Mouse (Mus musculus) limb, embryonic 13.5 days (tissue): ENCODE measurements around the gene Slc17a5. TPM values are rescaled to one million over a fixed set of nuclear protein-coding genes. Genes with fewer than 3 reads are reported as not detected.
"Not testable (repeated sequence)": the region's sequence is repeated elsewhere in the genome, so short reads cannot be mapped to it uniquely, and the experiment has no call there.

Experiments
- ATAC-seq: fragments of 200-750 bp; cut with Nextera tagmentation; 2 replicates; pipeline ENCODE4 v1.8.0; 2017; ENCODE audit warnings: low read depth, moderate number of reproducible peaks, moderate TSS enrichment; ENCODE audit not compliant: low FRiP score
- H3K27ac ChIP-seq: fragments of 300-500 bp; sonication (generic); 2 replicates; pipeline ENCODE4 v1.5.1; 2015; ENCODE audit warnings: inconsistent platforms, mild to moderate bottlenecking, moderate library complexity
- H3K27me3 ChIP-seq: fragments of 300-500 bp; sonication (generic); 2 replicates; pipeline ENCODE4 v1.6.1; 2015; ENCODE audit warnings: mild to moderate bottlenecking, inconsistent platforms
- H3K36me3 ChIP-seq: fragments of 300-500 bp; sonication (generic); 2 replicates; pipeline ENCODE4 v1.6.1; 2015; ENCODE audit warnings: inconsistent platforms, mild to moderate bottlenecking, moderate library complexity
- H3K4me1 ChIP-seq: fragments of 300-500 bp; sonication (generic); 2 replicates; pipeline ENCODE4 v1.6.1; 2015; ENCODE audit warnings: inconsistent platforms
- H3K4me2 ChIP-seq: fragments of 300-500 bp; sonication (generic); replicated peaks from 2 replicates; pipeline ENCODE4 v1.6.1; 2015; ENCODE audit warnings: inconsistent platforms, mild to moderate bottlenecking, moderate library complexity
- H3K4me3 ChIP-seq: fragments of 300-500 bp; sonication (generic); 2 replicates; pipeline ENCODE4 v1.5.1; 2015; ENCODE audit warnings: moderate library complexity, mild to moderate bottlenecking, inconsistent platforms
- H3K9ac ChIP-seq: fragments of 300-500 bp; sonication (generic); 2 replicates; pipeline ENCODE4 v1.6.1; 2015; ENCODE audit warnings: mild to moderate bottlenecking, inconsistent platforms
- H3K9me3 ChIP-seq: fragments of 300-500 bp; sonication (generic); 2 replicates; pipeline ENCODE4 v1.6.1; 2016; ENCODE audit warnings: inconsistent platforms
- WGBS: fragments of 180-500 bp; shearing (Covaris S2); methylation state at CpG from one replicate; pipeline ENCODE4 v1.1.7; 2015; 5-methylcytosine and 5-hydroxymethylcytosine counted together
- polyA plus RNA-seq: library from polyadenylated mRNA; unstranded; fragments of >200 nt; fragmentation: Nextera tagmentation; extraction: Ambion mirVana; gene quantifications from 2 replicates; pipeline ENCODE4 v1.2.1, GENCODE M21; 2015

The Slc17a5 gene
- polyA plus RNA-seq, 1 experiment from 2014 or later, result 20.3 TPM

DNA sequence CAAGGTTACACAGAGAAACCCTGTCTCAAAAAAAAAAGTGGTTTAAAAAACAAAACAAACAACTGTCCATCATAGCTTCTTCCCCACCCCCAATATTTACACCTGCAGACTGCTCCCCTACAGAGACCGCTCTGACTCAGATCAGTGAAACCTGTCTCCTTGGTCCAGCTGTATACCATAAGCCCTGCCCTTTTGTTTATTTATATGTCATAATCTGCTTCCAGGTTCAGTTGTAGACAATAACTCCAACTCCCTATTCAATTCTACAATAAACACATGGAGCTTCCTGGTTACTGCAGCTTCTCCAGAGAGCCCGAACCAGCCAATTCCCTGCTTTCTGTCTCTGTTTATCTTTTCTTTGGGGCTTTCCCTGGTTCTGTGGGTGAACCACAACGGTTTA, 96.7 kb downstream of the Slc17a5 start:
- no peak for ATAC-seq

DNA sequence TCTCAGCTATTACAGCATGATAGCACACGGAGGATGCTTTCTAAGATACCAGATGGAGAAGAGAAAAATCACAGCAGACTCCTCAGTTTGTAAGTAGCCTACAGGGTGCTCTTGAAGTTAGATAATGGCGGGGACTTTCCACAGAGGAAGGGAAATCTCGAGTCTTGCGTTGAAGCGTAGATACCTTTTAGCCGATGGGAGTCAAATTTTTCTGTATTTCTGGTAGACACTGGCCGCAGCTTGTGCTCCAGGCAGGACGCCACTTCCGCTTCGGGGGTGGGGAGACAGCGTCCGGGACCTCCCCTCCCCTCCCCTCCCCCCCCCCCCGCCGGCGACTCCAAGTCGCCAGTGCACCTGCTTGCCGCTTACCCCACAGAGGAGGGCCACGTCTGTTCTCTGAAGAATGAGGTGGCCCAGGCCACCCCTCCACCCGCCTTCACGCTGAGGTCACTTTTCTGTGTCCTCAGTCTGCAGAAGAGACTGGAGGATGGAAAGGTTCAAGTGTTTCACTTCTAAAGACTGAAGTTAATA, 98.9 kb downstream of the Slc17a5 start, which contains the start of gene Eef1a1:
Eef1a1 (minus strand) TSS at position 262 of the 531 bp plus-strand sequence.
- ATAC-seq, result peak; percentile 79
- 5% methylated on average over 15 of the region's 20 CpGs for WGBS

More for the DNA sequence above, 96.7 kb downstream of the Slc17a5 start:
- H3K4me3 ChIP-seq, result no peak overlapping the region
- H3K9me3 ChIP-seq, result no peaks in the 10 kb centered on the region
- no peaks in the 10 kb centered on the region for H3K36me3 ChIP-seq
- no peak overlapping the region for H3K27ac ChIP-seq
- H3K9ac ChIP-seq, result no peak overlapping the region
- H3K27me3 ChIP-seq, result no peaks in the 10 kb centered on the region
- WGBS, result 88% methylated on average over 3 of the region's 3 CpGs
- no peak overlapping the region for H3K4me2 ChIP-seq
- no peaks in the 10 kb centered on the region for H3K4me1 ChIP-seq

GRCm38 (mm10) chr9:78488021-78488420, 99.8 kb downstream of the Slc17a5 start:
- not testable (repeated sequence) for H3K9me3 ChIP-seq, H3K9ac ChIP-seq, H3K4me3 ChIP-seq, ATAC-seq, H3K27ac ChIP-seq, H3K36me3 ChIP-seq, H3K27me3 ChIP-seq, H3K4me1 ChIP-seq, H3K4me2 ChIP-seq
- WGBS, result 92% methylated on average over 5 of the region's 5 CpGs

More for the DNA sequence above, 98.9 kb downstream of the Slc17a5 start, which contains the start of gene Eef1a1:
- Histone ChIP-seq H3K4me2 (peak within 1 kb of the TSS; percentile 68), H3K4me1 (no peaks in the 10 kb centered on the region), H3K36me3 (no peaks in the 10 kb centered on the region), H3K9ac (peak within 1 kb of the TSS; percentile 67), H3K27ac (peak within 1 kb of the TSS; percentile 39; the same call in 1 of the 2 replicates), H3K27me3 (no peaks in the 10 kb centered on the region), H3K9me3 (no peaks in the 10 kb centered on the region), H3K4me3 (peak within 1 kb of the TSS; percentile 42)

Other genes starting within 250 kb of the Slc17a5 start
- 0.46 and 0.55 TPM in 2 replicates for gene Gsta2, start 232.3 kb downstream of the Slc17a5 start, polyA plus RNA-seq
- gene Dppa5a, start 219.9 kb downstream of the Slc17a5 start, polyA plus RNA-seq, result 0.33 and 0.50 TPM in 2 replicates
- 3.8 TPM in 2 replicates for gene Ooep, start 209.3 kb downstream of the Slc17a5 start, polyA plus RNA-seq
- 0.40 and 0.46 TPM in 2 replicates for gene Ddx43, start 192.3 kb downstream of the Slc17a5 start, polyA plus RNA-seq
- 2.5 and 2.6 TPM in 2 replicates for gene Cgas, start 144.8 kb downstream of the Slc17a5 start, polyA plus RNA-seq
- 21.1 and 23.6 TPM in 2 replicates for gene Mto1, start 139.8 kb downstream of the Slc17a5 start, polyA plus RNA-seq
- 0.27 and 0.28 TPM in 2 replicates for gene Gm17324, start 139.3 kb downstream of the Slc17a5 start, polyA plus RNA-seq
- 5,052 and 5,054 TPM in 2 replicates for gene Eef1a1, start 98.9 kb downstream of the Slc17a5 start, polyA plus RNA-seq
- 6.0 and 6.8 TPM in 2 replicates for gene Cd109, start 27.5 kb upstream of the Slc17a5 start, polyA plus RNA-seq